ENCODE assay signal across 8 mouse cellular contexts in the genomic region with DNA sequence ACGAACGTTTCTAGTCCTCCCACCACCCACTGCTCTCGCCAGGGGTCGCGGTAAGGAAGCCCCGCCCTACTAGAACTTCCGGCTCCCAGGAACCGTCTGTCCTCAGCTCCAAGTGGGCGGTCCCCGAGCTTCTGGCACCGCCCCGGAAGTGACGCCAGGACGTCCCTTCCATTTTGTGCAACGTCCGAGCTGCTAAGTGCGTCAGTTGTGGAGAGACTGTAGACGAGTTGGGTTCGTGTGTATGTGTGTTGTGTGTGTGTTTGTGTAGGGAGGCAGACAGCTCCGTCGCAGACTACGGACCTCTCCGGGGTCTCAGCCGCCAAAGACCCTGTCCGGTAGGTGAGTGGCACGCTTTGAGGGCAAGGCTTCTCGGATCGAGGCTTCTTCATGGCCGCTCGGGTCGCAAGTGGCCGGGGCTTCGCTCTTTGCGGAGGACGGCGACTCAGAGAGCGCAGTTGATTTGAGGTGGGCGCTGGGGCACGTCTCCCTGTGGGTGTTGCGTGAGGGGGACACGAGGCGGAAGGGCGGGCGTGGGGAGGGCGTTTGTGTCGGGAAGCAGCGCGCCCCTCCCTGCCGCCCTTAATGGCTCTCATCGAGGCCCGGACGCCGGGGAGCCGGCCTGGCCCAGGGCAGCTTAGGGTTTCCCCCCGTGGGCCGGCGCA. TPM values are rescaled to one million over a fixed set of nuclear protein-coding genes. Genes with fewer than 3 reads are reported as not detected.
DNase-seq lines count a peak whose midpoint lies in the region; ATAC-seq lines count a peak whose summit lies in the region.

A gene (plus strand): TSS at position 171 of the 662 bp plus-strand sequence.

- DNase-seq in R1 (ENCODE audit: low read depth, low spot score): peak; percentile 96
- peak; percentile 98 to 99 for DNase-seq in cerebellum, postnatal 25 days
- DNase-seq in frontal cortex, postnatal 25 days (ENCODE audit: low spot score in 2 of 2): peak; percentile 96 to 98
- peak; percentile 99 for DNase-seq in hindbrain, embryonic 14.5 days (ENCODE audit: low spot score)
- peak; percentile 97 to 98 for DNase-seq in layer of hippocampus, postnatal 36 days
- DNase-seq in lung, postnatal 36 days: peak; percentile 100
- DNase-seq in retina, postnatal 1 day: peak; percentile 99
- DNase-seq in urinary bladder, adult 18-20 months (ENCODE audit: low spot score in 2 of 2): peak; percentile 97 to 99

- peak within 1 kb of the TSS; percentile 74 for H3K4me3 ChIP-seq in hindbrain, embryonic 14.5 days (replicated peaks; ENCODE audit: low read length)

- peak within 1 kb of the TSS; percentile 92 for H3K27ac ChIP-seq in hindbrain, embryonic 14.5 days

- no peaks in the 10 kb centered on the region for H3K9me3 ChIP-seq in hindbrain, embryonic 14.5 days (ENCODE audit: control insufficient read depth, low read length)

- peaks cover 32% of the 10 kb centered on the region for H3K36me3 ChIP-seq in hindbrain, embryonic 14.5 days (replicated peaks; ENCODE audit: control insufficient read depth, insufficient read depth)

- H3K4me2 ChIP-seq in hindbrain, embryonic 14.5 days (replicated peaks): peak within 1 kb of the TSS; percentile 63

- peak; percentile 92 for ATAC-seq in hindbrain, embryonic 14.5 days (ENCODE audit: low FRiP score)

- no peaks in the 10 kb centered on the region for H3K27me3 ChIP-seq in hindbrain, embryonic 14.5 days (ENCODE audit: control insufficient read depth, insufficient read depth, low read length)

- peak within 1 kb of the TSS; percentile 80 for H3K9ac ChIP-seq in hindbrain, embryonic 14.5 days

- WGBS in hindbrain, embryonic 14.5 days: under 1% methylated on average over 56 of the region's 57 CpGs

- peaks cover 10% of the 10 kb centered on the region; the same call in 1 of the 2 replicates for H3K4me1 ChIP-seq in hindbrain, embryonic 14.5 days (replicated peaks; ENCODE audit: control insufficient read depth, insufficient read depth, low read length)

RNA-seq across cellular contexts. Expression of the gene that starts here (rescaled TPM):
- 248 and 256 TPM in 2 replicates for polyA plus RNA-seq in hindbrain, embryonic 14.5 days (2014; fragmentation: Nextera tagmentation; extraction: Ambion mirVana)
- 100 to 1,000 TPM; 319 to 320 TPM for total RNA-seq in layer of hippocampus, postnatal 36 days (2021)

Comparison
In these comparisons a context has a peak if more than half of its experiments do, and no peak if none do; other contexts are left out.
1. Peak in every context shown above with its lines: DNase-seq, ATAC-seq, H3K4me3 ChIP-seq and H3K27ac ChIP-seq.